Mouse (Mus musculus) thymus, adult 2 months (tissue): ENCODE data around the gene Chmp5.

Source experiments
- CTCF ChIP-seq: fragments of 200-500 bp; IDR thresholded peaks from 2 replicates; pipeline ENCODE4 v1.5.1; 2012; ENCODE audit warnings: mild to moderate bottlenecking, control low read depth, low read length, moderate library complexity, borderline replicate concordance; ENCODE audit not compliant: control insufficient read depth, poor library complexity, insufficient read depth; ENCODE audit errors: extremely low read depth
- POLR2A ChIP-seq: fragments of 200-500 bp; IDR thresholded peaks from 2 replicates; pipeline ENCODE4 v1.6.1; 2012; ENCODE audit warnings: mild to moderate bottlenecking, low read length, control low read depth, moderate library complexity; ENCODE audit not compliant: control insufficient read depth, poor library complexity, insufficient read depth; ENCODE audit errors: extremely low read depth

DNA sequence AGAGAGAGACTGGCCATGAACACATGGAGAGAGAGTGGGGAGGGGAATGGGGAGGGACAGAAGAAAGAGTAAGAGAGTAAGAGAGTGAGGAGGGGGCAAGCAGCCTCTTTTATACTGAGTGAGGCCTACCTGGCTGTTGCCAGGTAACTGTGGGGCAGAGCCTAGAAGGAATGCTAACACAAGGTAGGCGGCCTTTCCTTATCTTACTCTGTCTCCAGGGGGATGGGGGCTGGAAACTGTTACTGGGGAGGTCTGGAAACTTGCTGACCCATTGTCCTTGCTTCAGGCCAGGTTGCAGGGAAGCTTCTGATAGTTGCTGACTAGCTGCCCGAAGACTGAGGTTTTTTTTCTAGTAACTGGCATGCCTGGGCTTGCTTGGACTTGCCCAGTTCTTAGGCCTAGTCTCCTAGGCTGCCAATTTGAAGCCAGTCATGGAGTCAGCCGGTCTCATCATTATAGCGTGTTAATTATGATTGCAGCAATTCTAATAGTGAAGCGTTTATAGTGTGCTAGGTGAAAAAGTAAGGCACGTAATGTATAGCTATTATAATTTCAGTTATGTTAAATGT is 49.6 kb upstream of the Chmp5 start:
- no peak for TF ChIP-seq CTCF
- TF ChIP-seq POLR2A, result no peak
